Mouse (Mus musculus) spleen, adult 18-20 months (tissue): ENCODE data around the gene Sox13.
"Not testable (repeated sequence)": the region's sequence is repeated elsewhere in the genome, so short reads cannot be mapped to it uniquely, and the experiment has no call there.

ENCODE experiments used
- DNase-seq, 2 experiments: peaks; one replicate each; pipeline ENCODE4 v3.0.0; 2022; ENCODE audit warnings: mixed read lengths in 2 of 2

Gene Sox13

GRCm38 (mm10) chr1:133366951-133367605 is 57.1 kb downstream of the Sox13 start:
- no peak for DNase-seq

- no peak for DNase-seq
Observed at GRCm38 (mm10) chr1:133364890-133365289, 59.3 kb downstream of the Sox13 start.

- DNase-seq: no peak
Observed at GRCm38 (mm10) chr1:133364022-133364630, 60.1 kb downstream of the Sox13 start.

- DNase-seq: peak; percentile 32 to 38
Observed at GRCm38 (mm10) chr1:133363276-133364021, 60.7 kb downstream of the Sox13 start, which contains the start of gene Etnk2. Gene Etnk2 (plus strand): TSS chr1:133363572.

- DNase-seq: no peak
Observed at GRCm38 (mm10) chr1:133362103-133362502, 62.1 kb downstream of the Sox13 start.

GRCm38 (mm10) chr1:133361006-133361405 is 63.2 kb downstream of the Sox13 start:
- no peak for DNase-seq

- DNase-seq: peak; percentile 16 to 35
Observed at GRCm38 (mm10) chr1:133356330-133356729, 67.8 kb downstream of the Sox13 start.

GRCm38 (mm10) chr1:133355912-133356311 is 68.3 kb downstream of the Sox13 start:
- no peak for DNase-seq

- no peak for DNase-seq
Observed at GRCm38 (mm10) chr1:133355469-133355868, 68.7 kb downstream of the Sox13 start.

- DNase-seq: peak; percentile 62 to 78
Observed at GRCm38 (mm10) chr1:133353371-133353809, 70.8 kb downstream of the Sox13 start.

GRCm38 (mm10) chr1:133351762-133352161 is 72.4 kb downstream of the Sox13 start:
- no peak for DNase-seq

- DNase-seq: no peak
Observed at GRCm38 (mm10) chr1:133350210-133350609, 74.0 kb downstream of the Sox13 start, which contains the start of gene Ren1. Gene Ren1 (plus strand): TSS chr1:133350510.

- DNase-seq: peak in 1 of 2 experiments; percentile 20
Observed at GRCm38 (mm10) chr1:133347693-133348520, 76.3 kb downstream of the Sox13 start.

- no peak for DNase-seq
Observed at GRCm38 (mm10) chr1:133347226-133347625, 77.0 kb downstream of the Sox13 start.

- no peak for DNase-seq
Observed at GRCm38 (mm10) chr1:133346531-133346930, 77.6 kb downstream of the Sox13 start.

GRCm38 (mm10) chr1:133344357-133344756 is 79.8 kb downstream of the Sox13 start:
- no peak for DNase-seq

- not testable (repeated sequence) for DNase-seq
Observed at GRCm38 (mm10) chr1:133340403-133340802, 83.8 kb downstream of the Sox13 start.

- DNase-seq: no peak
Observed at GRCm38 (mm10) chr1:133333937-133334336, 90.2 kb downstream of the Sox13 start.

GRCm38 (mm10) chr1:133332656-133333430 is 91.3 kb downstream of the Sox13 start:
- no peak for DNase-seq
